In genomic region chr13:99343876-99344598, GRCm38 (mm10) we compare ENCODE assay signal across 8 mouse cellular contexts. TPM values are rescaled to one million over a fixed set of nuclear protein-coding genes. Genes with fewer than 3 reads are reported as not detected.
DNase-seq lines count a peak whose midpoint lies in the region; ATAC-seq and TF ChIP-seq lines count a peak whose summit lies in the region.

No protein-coding gene starts in this region.

- TF ChIP-seq EP300 in heart, adult 2 months (IDR thresholded peaks at IDR 0.05; ENCODE audit: insufficient read depth, low read depth, low read length): no peak

- no peaks in the 10 kb centered on the region for H3K27me3 ChIP-seq in heart, adult 2 months (ENCODE audit: control insufficient read depth, insufficient read depth, low read length)
- H3K27me3 ChIP-seq in forebrain, embryonic 13.5 days: no peaks in the 10 kb centered on the region
- no peaks in the 10 kb centered on the region for H3K27me3 ChIP-seq in liver, embryonic 11.5 days (replicated peaks; ENCODE audit: control insufficient read depth, insufficient read depth, low read length)
- H3K27me3 ChIP-seq in stomach, embryonic 14.5 days (ENCODE audit: control insufficient read depth, insufficient read depth, low read length): no peaks in the 10 kb centered on the region

- DNase-seq in heart, adult 2 months: no peak
- no peak for DNase-seq in heart, adult 11 months
- no peak for DNase-seq in liver, embryonic 11.5 days (ENCODE audit: low spot score)
- no peak for DNase-seq in layer of hippocampus, postnatal 36 days
- DNase-seq in spleen, postnatal 4 days (ENCODE audit: low spot score in 2 of 2): no peak

- peak overlapping the region; percentile 83 for H3K4me2 ChIP-seq in forebrain, embryonic 13.5 days
- peak overlapping the region; percentile 69 for H3K4me2 ChIP-seq in liver, embryonic 11.5 days
- peak overlapping the region; percentile 77 for H3K4me2 ChIP-seq in stomach, embryonic 14.5 days (replicated peaks; ENCODE audit: low read depth, low read length)

- ATAC-seq in CD4-positive, CD25-positive, alpha-beta regulatory T cell, adult 4 months: peak; percentile 65
- ATAC-seq in forebrain, embryonic 13.5 days: no peak; the same call in 1 of the 2 replicates
- ATAC-seq in liver, embryonic 11.5 days (replicated peaks; ENCODE audit: low FRiP score): peak; percentile 73
- peak; percentile 61; the same call in 1 of the 2 replicates for ATAC-seq in stomach, embryonic 14.5 days (ENCODE audit: insufficient number of reproducible peaks, insufficient read depth, low FRiP score, low read depth)

- H3K27ac ChIP-seq in heart, adult 2 months: peak overlapping the region; percentile 93
- H3K27ac ChIP-seq in forebrain, embryonic 13.5 days: peak overlapping the region; percentile 88
- H3K27ac ChIP-seq in liver, embryonic 11.5 days (ENCODE audit: low read depth, low read length): peak overlapping the region; percentile 70
- H3K27ac ChIP-seq in stomach, embryonic 14.5 days (ENCODE audit: low read length): peak overlapping the region; percentile 83

- TF ChIP-seq CTCF in heart, adult 2 months (IDR thresholded peaks at IDR 0.05): no peak

- 0 out of 2 replicates have a peak, but pooled peaks cover 1% of the 10 kb centered on the region for H3K79me2 ChIP-seq in heart, adult 2 months (replicated peaks; ENCODE audit: control insufficient read depth, insufficient read depth, low read length)

- no peaks in the 10 kb centered on the region for H3K9me3 ChIP-seq in forebrain, embryonic 13.5 days (replicated peaks)
- H3K9me3 ChIP-seq in liver, embryonic 11.5 days (ENCODE audit: control insufficient read depth, low read length): no peaks in the 10 kb centered on the region
- no peaks in the 10 kb centered on the region for H3K9me3 ChIP-seq in stomach, embryonic 14.5 days (ENCODE audit: control insufficient read depth, low read depth, low read length)

- intact Hi-C loops in heart, adult 2 months (cut with DNase I): loop anchor here (10.0 kb wide), 1 partner anchor 761 kb away; the partner anchor contains the start of genes Bdp1 and Serf1

- peak overlapping the region; percentile 94 for H3K4me3 ChIP-seq in heart, adult 2 months
- peak overlapping the region; percentile 85 for H3K4me3 ChIP-seq in forebrain, embryonic 13.5 days
- H3K4me3 ChIP-seq in liver, embryonic 11.5 days (ENCODE audit: low read depth, low read length): peak overlapping the region; percentile 79
- peak overlapping the region; percentile 81 for H3K4me3 ChIP-seq in stomach, embryonic 14.5 days (ENCODE audit: low read depth, low read length)

- 1% methylated on average over 30 of the region's 30 CpGs for WGBS in heart, adult 2 months
- 3% methylated on average over 30 of the region's 30 CpGs for WGBS in forebrain, embryonic 13.5 days
- WGBS in liver, embryonic 11.5 days: 2% methylated on average over 29 of the region's 30 CpGs
- WGBS in stomach, embryonic 14.5 days: 1% methylated on average over 30 of the region's 30 CpGs

- peaks cover 9% of the 10 kb centered on the region for H3K4me1 ChIP-seq in heart, adult 2 months (ENCODE audit: control insufficient read depth, insufficient read depth, low read length)
- H3K4me1 ChIP-seq in forebrain, embryonic 13.5 days: peaks cover 18% of the 10 kb centered on the region
- H3K4me1 ChIP-seq in liver, embryonic 11.5 days (replicated peaks; ENCODE audit: control insufficient read depth, insufficient read depth, low read length): peaks cover 8% of the 10 kb centered on the region; the same call in 1 of the 2 replicates
- H3K4me1 ChIP-seq in stomach, embryonic 14.5 days (ENCODE audit: control insufficient read depth, insufficient read depth, low read length): peaks cover 16% of the 10 kb centered on the region

- peaks cover 18% of the 10 kb centered on the region for H3K36me3 ChIP-seq in heart, adult 2 months (ENCODE audit: control insufficient read depth, insufficient read depth, low read length)
- H3K36me3 ChIP-seq in forebrain, embryonic 13.5 days (ENCODE audit: poor library complexity, severe bottlenecking): peaks cover 49% of the 10 kb centered on the region
- peaks cover 24% of the 10 kb centered on the region for H3K36me3 ChIP-seq in liver, embryonic 11.5 days (ENCODE audit: control insufficient read depth, insufficient read depth, low read length)
- peaks cover 36% of the 10 kb centered on the region for H3K36me3 ChIP-seq in stomach, embryonic 14.5 days (ENCODE audit: control insufficient read depth, insufficient read depth, low read length)

- TF ChIP-seq POLR2A in heart, adult 2 months (IDR thresholded peaks at IDR 0.05; ENCODE audit: insufficient read depth, low read depth, low read length): no peak

- H3K9ac ChIP-seq in heart, adult 2 months (ENCODE audit: low read depth, low read length): peak overlapping the region; percentile 90
- peak overlapping the region; percentile 90 for H3K9ac ChIP-seq in forebrain, embryonic 13.5 days
- peak overlapping the region; percentile 80 for H3K9ac ChIP-seq in liver, embryonic 11.5 days (ENCODE audit: low read depth, low read length)
- peak overlapping the region; percentile 57 for H3K9ac ChIP-seq in stomach, embryonic 14.5 days (replicated peaks; ENCODE audit: low read depth, low read length)

RNA-seq across cellular contexts. Expression of gene Ptcd2, which starts 0.5 kb away (rescaled TPM):
- total RNA-seq in heart, adult 2 months (2021): 10 to 100 TPM; 49.6 to 51.2 TPM
- 35.0 and 44.9 TPM in 2 replicates for polyA plus RNA-seq in heart, adult 2 months (2012; rRNA removed)
- 10 to 100 TPM; 62.9 to 72.4 TPM for polyA plus RNA-seq in CD4-positive, CD25-positive, alpha-beta regulatory T cell, adult 4 months (2017; shearing (Covaris generic))
- polyA plus RNA-seq in forebrain, embryonic 13.5 days (2015; fragmentation: Nextera tagmentation; extraction: Ambion mirVana): 47.6 and 49.4 TPM in 2 replicates
- 73.1 and 76.6 TPM in 2 replicates for polyA plus RNA-seq in liver, embryonic 11.5 days (2014; fragmentation: Nextera tagmentation; extraction: Ambion mirVana)
- 44.7 and 51.1 TPM in 2 replicates for polyA plus RNA-seq in stomach, embryonic 14.5 days (2014; fragmentation: Nextera tagmentation; extraction: Ambion mirVana)
- total RNA-seq in layer of hippocampus, postnatal 36 days (2021): 10 to 100 TPM; 28.2 to 31.4 TPM

RNA-seq across cellular contexts. Expression of gene Mrps27, which starts 0.5 kb away (rescaled TPM):
- 10 to 100 TPM; 40.8 to 48.0 TPM for total RNA-seq in heart, adult 2 months (2021)
- polyA plus RNA-seq in heart, adult 2 months (2012; rRNA removed): 39.3 and 41.7 TPM in 2 replicates
- 10 to 100 TPM; 31.0 to 48.0 TPM for polyA plus RNA-seq in CD4-positive, CD25-positive, alpha-beta regulatory T cell, adult 4 months (2017; shearing (Covaris generic))
- 44.9 and 49.2 TPM in 2 replicates for polyA plus RNA-seq in forebrain, embryonic 13.5 days (2015; fragmentation: Nextera tagmentation; extraction: Ambion mirVana)
- polyA plus RNA-seq in liver, embryonic 11.5 days (2014; fragmentation: Nextera tagmentation; extraction: Ambion mirVana): 67.4 and 71.9 TPM in 2 replicates
- polyA plus RNA-seq in stomach, embryonic 14.5 days (2014; fragmentation: Nextera tagmentation; extraction: Ambion mirVana): 56.1 and 56.2 TPM in 2 replicates
- 10 to 100 TPM; 26.9 to 27.0 TPM for total RNA-seq in layer of hippocampus, postnatal 36 days (2021)
